Mouse (Mus musculus) right cerebral cortex, postnatal 25 days (tissue): Measurements from ENCODE around the gene A030014E15Rik.
"Not testable (repeated sequence)": the region's sequence is repeated elsewhere in the genome, so short reads cannot be mapped to it uniquely, and the experiment has no call there.

Experiments used
- DNase-seq: peaks from one replicate; pipeline ENCODE4 v3.0.0; 2022

A030014E15Rik gene

DNA sequence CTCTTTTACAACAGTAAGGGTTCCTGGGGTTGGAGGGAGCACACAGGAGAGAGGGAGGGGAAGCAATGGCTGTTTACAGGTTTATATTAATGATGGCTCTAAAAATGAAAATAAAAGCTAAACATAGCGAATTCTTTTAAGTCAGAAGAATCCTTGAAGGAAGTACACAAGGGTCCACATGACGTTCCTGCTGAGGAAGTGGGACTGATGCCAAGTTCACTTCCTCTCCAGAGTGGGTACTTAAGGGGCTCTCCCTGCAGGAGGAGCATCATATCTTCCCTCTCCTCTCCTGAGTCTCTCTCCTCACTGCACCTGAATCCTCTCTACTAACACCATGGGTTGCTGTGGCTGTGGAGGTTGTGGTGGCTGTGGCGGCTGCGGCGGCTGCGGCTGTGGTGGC, at the start of gene A030014E15Rik:
A030014E15Rik (plus strand) TSS at position 268 of the 400 bp plus-strand sequence.
- no peak for DNase-seq

DNA sequence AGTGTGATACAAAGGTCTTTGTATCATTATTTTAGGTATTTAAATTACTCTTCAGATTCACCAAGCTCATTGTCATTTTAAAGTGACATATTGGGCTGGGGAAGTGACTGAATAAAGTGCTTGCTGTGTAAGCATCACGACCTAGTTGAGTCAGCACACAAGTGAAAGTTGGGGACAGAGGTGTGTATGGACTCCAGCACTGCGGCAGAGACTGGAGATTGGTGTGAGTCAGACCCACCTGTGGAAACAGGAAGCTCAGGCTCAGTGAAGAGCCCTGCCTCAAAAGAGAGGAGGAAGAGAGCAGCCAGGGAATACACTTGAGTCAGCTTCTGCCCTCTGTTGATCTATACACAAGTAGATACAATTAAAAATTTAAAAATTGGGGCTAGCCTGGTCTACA, 45.5 kb upstream of the A030014E15Rik start:
- DNase-seq = no peak

DNA sequence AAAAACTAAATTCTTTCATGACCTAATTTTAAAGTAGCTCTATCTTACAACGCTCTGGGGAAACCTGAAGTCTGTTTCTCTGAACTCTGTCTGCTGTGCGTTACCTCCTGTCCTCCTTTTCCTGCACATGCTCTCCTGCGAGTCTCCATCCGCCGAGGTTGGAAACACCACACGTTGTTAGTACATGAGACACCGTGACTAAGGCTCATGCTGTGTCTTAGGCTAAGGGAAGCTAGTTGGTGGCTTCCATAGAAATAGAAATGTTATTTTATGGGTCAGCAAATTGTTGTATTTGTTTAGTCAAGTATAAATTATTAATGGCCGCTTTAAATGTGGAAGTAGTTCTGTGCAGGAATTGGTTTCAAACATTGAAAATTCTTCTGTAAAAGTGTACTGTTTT, 44.5 kb upstream of the A030014E15Rik start:
- no peak for DNase-seq

DNA sequence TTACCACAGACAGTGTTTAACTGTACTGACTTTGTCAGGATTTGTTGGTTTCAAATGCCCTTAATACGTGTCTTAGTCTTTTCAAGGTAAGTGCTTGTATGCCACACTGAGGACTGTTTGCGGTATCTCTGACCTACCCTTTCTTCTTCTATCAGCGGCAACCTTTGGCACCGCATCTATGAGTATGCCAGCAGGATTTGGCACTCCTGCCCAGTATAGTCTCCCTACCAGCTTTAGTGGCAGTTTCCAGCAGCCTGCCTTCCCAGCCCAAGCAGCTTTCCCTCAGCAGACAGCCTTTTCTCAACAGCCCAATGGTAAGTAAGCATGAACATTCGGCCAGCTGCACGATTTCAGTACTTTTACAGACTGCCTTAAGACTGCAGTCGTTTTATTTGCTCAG, 31.4 kb upstream of the A030014E15Rik start:
- no peak for DNase-seq

DNA sequence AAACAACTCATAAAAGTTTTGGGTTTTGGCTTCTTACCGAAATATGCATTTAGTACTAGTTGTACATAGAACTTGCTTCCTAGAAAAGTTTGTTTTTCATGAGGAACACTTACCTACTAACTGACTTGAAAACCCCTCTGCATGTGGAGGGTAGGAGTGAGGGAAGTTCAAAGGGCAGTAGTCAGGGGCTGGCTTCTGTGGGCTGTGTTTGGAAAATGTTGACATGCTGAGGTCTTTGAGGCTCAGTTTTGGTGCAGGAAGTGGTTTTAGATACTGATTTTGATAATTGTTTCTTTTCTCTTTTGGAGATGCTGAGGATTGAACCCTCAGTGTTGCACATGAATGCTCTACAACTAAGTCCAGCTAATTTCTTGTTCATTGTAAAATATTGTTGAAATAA, 24.1 kb upstream of the A030014E15Rik start:
- no peak for DNase-seq

DNA sequence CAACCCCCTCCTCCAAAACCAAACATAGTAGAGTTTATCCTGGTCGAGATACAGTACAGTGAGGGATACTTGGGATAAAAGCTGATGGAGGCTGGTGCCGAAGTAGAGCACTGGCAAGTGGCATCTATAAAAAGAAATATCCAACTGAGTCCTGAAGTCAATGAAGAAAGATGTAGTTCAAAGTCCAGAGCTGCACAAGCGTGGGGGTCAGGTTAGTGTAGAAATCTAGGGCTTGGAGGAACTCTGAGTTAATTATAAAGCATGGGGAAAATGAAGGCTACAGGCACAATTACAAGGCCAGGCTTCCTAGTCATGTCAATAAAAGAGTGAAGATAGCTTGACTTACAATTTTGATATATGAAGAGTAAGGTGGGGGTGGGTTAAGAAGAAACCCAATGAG, 23.5 kb upstream of the A030014E15Rik start:
- DNase-seq = no peak

DNA sequence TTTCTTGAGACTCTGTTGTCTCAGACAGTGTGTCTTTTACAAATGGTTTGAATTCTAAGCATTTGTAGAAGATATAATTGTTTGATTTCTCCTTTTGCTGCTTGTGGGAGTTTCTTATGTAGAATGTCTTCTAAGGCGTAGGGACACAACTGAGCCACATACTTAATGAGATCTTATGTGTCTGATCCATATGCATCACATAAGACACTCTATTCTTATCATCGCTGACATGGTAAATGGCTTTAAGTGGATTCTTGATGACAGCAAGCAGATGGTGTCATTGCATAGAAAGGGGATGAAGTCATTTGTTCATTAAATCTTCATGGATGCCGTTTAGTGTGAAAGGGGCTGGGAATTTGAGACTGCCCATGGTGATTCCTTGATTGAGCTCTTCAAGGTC, 18.8 kb upstream of the A030014E15Rik start:
- DNase-seq = no peak

DNA sequence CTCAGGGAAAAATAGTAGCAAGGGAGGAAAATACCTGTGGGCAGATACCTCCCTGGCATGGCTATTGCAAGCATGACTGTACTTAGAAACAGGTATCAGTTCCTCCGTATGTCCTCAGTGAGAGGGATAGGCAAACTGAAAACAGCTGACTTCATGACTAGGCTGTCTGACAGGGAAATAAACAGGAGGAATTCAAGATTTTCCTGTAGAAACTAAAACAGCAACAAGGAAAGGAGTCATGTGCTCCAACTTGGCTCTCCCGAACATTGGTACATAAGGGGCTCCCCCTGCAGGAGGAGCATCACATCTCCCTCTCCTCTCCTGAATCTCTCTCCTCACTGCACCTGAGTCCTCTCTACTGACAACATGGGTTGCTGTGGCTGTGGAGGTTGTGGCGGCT, 11.7 kb upstream of the A030014E15Rik start, which contains the start of gene A030005L19Rik:
A030005L19Rik (plus strand) TSS at position 301 of the 400 bp plus-strand sequence.
- DNase-seq = no peak

DNA sequence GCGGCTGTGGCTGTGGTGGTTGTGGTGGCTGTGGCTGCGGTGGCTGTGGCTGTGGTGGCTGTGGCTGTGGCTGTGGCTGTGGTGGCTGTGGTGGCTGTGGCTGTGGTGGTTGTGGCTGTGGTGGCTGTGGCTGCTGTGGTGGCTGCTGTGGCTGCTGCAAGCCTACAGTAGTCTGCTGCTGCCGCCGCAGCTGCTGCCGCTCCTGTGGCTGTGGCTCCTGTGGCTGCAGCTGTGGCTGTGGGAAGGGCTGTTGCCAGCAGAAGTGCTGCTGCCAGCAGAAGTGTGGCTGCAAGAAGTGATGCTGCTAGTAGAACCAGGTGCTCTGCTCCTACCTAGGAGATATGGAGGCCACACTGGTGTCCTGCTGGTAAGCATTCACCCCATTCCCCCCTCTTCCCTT, 11.3 kb upstream of the A030014E15Rik start:
- not testable (repeated sequence) for DNase-seq

DNA sequence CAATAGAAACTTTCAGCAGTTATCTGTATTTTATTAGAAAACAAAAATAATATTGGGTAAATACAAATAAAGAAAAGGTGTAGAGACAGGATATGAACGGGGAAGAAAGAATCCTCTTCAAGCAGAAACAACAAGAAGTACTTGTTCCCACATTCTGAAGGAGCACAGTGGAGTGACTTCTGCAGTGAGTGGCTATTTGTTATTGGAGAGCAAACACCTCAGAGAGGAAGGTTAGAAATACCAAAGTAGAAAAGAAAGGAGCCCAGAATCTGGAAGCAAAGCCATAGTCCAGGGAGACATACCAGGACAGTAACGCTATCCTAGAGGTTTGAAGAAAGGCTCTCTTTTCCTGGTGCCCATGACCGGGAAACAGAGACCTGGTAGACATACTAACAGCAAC, 5.8 kb downstream of the A030014E15Rik start:
- DNase-seq = not testable (repeated sequence)

DNA sequence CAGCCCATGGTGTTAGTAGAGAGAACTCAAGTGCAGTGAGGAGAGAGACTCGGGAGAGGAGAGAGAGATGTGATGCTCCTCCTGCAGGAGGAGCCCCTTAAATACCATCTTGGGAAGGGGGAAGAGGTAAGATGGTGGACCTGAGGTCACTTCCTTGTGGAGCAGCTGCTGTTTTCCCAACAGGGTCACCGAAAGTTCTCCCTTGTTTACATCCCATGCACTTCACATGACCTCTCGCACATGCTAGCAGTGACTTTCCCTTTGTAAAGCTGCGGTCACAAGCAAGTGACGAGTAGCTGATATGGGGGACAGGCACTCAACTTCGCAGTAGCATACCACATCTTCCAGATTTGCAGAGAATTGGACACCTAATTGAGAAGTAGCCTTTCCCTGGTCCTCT, 6.6 kb downstream of the A030014E15Rik start, which contains the start of gene Gm6217:
Gm6217 (minus strand) TSS at position 74 of the 400 bp plus-strand sequence.
- not testable (repeated sequence) for DNase-seq

DNA sequence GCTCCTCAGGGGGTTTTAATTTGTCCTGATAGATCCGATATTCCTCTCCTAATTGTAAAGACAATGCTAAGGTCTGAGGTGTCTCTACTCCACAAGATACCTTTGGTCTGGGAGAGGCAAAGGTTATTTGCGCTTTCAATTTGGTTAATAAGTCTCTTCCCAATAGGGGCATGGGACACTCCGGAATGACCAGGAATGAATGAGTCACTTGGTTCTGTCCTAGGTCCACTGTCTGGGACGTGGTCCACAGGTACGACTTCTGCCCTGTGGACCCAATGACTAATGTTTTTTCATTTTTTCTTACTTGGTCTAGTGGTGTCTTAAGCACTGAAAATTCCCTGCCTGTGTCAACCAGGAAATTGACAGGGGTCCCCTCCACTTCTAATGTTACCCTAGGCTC, 13.9 kb downstream of the A030014E15Rik start:
- no peak for DNase-seq

DNA sequence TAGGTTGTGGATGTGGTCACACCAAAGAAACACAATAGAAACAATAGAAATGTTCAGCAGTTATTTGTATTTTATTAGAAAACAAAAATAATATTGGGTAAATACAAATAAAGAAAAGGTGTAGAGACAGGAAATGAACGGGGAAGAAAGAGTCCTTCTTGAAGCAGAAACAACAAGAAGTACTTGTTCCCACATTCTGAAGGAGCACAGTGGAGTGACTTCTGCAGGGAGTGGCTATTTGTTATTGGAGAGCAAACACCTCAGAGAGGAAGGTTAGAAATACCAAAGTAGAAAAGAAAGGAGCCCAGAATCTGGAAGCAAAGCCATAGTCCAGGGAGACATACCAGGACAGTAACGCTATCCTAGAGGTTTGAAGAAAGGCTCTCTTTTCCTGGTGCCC, 17.8 kb downstream of the A030014E15Rik start:
- DNase-seq = not testable (repeated sequence)

DNA sequence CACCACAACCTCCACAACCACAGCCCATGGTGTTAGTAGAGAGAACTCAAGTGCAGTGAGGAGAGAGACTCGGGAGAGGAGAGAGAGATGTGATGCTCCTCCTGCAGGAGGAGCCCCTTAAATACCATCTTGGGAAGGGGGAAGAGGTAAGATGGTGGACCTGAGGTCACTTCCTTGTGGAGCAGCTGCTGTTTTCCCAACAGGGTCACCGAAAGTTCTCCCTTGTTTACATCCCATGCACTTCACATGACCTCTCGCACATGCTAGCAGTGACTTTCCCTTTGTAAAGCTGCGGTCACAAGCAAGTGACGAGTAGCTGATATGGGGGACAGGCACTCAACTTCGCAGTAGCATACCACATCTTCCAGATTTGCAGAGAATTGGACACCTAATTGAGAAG, 18.6 kb downstream of the A030014E15Rik start, which contains the start of gene A030003K21Rik:
A030003K21Rik (minus strand) TSS at position 94 of the 400 bp plus-strand sequence.
- not testable (repeated sequence) for DNase-seq

DNA sequence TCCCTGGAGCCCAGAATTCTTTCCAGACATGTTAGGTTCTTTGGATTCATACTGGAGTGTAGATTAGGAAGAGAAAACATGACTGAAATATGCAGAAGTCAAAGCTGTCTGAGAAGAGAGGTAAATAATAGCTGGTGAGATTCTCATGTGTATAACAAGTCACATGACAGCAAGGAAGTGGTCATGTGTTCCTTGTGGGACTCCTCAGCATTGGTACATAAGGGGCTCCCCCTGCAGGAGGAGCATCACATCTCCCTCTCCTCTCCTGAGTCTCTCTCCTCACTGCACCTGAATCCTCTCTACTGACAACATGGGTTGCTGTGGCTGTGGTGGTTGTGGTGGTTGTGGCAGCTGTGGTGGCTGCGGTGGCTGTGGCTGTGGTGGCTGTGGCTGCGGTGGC, 21.3 kb downstream of the A030014E15Rik start:
- not testable (repeated sequence) for DNase-seq

DNA sequence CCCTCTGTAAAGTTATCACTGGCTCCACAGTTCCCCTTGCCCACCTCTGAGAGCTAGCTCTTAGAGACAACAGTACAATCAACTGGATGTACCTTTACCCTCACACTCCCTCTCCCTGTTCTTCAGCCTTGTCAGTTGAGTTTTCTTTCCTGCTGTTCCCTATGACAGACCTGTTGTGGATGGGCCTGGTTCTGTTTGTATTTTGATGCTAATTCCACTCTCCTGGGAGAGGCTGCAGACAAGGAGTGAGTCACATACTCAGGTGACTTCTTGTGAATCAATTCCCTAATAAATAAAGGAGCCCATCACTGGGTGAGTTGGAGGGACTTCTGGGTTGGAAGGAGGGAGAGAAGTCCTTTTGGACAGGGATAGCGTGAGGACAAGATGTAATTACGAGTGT, 23.9 kb downstream of the A030014E15Rik start:
- DNase-seq = no peak

DNA sequence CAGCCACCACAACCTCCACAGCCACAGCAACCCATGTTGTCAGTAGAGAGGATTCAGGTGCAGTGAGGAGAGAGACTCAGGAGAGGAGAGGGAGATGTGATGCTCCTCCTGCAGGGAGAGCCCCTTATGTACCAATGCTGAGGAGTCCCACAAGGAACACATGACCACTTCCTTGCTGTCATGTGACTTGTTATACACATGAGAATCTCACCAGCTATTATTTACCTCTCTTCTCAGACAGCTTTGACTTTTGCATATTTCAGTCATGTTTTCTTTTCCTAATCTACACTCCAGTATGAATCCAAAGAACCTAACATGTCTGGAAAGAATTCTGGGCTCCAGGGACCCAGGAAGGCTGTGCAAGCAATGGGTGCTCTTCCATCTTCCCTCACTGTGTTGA, 31.2 kb downstream of the A030014E15Rik start, which contains the start of gene Gm7544:
Gm7544 (minus strand) TSS at position 101 of the 400 bp plus-strand sequence.
- not testable (repeated sequence) for DNase-seq

DNA sequence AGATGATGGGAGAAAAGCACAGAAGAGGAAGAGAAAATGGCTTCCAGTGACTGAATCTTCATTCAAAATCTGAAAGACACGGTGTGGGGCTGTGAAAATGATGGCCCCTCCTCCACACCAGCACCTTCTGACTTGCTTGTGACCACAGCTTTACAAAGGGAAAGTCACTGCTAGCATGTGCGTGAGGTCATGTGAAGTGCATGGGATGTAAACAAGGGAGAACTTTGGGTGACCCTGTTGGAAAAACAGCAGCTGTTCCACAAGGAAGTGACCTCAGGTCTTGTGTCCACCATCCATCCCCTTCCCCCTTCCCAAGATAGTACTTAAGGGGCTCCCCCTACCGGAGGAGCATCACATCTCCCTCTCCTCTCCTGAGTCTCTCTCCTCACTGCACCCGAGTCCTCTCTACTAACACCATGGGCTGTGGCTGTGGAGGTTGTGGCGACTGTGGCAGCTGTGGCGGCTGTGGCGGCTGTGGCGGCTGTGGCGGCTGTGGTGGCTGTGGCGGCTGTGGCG, 35.2 kb downstream of the A030014E15Rik start, which contains the start of gene Gm47955:
Gm47955 (plus strand) TSS at position 417 of the 516 bp plus-strand sequence.
- DNase-seq = no peak

DNA sequence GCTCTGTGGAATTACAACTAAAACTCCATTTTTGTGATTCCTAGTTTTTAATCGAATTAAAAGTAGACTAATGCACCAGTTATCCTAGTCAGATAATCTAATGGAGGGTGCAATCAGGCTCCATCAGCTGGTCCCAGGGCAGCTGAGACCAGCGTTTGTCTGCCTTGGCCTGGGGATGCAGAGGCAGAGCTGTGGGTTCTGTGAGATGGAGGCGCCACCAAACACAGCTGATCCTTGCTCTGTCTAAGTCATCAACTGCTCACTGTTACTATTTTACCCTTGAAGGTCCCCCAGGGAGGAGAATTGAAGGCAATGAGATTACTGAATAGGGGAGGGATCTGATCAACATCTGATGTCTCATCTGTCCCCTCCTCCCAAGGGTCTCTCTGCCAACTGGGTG, 41.7 kb downstream of the A030014E15Rik start:
- no peak for DNase-seq

DNA sequence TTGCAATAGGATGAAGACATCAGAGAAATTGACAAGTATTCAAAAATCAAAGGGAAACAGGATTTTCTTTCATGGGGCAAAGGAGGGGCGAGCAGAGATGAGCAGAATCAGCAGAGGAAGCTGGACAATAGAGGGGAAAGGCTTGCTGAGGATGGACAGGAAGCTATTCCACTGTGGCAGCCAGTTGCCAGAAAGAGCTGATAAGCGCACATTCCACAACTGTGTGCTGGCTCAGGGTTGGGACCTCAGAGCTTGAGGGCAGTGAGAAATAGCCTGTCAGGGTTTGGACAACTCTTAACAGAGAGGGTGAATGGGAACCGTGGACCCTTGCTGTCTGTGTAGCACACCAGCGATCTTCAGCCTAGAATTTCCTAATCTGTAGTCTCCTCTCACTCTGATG, 47.3 kb downstream of the A030014E15Rik start:
- no peak for DNase-seq

DNA sequence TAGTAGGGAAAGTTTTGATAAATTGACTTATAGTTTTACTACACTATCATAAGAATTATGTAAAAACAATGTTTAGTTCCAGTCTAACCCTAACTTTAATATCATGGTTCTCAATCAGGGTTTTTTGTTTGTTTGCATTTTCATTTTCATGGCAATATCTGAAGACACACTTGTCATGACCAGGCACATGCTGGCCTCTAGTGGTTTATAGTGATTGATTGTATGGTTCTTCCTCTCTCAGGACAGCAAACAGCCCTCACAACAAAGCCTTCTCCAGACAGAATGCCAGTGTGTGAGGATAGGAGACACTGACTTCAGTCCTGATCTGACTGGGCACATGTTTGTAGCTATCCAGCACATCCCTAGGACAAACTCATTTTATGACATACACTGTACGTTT, 48.5 kb downstream of the A030014E15Rik start:
- no peak for DNase-seq

DNA sequence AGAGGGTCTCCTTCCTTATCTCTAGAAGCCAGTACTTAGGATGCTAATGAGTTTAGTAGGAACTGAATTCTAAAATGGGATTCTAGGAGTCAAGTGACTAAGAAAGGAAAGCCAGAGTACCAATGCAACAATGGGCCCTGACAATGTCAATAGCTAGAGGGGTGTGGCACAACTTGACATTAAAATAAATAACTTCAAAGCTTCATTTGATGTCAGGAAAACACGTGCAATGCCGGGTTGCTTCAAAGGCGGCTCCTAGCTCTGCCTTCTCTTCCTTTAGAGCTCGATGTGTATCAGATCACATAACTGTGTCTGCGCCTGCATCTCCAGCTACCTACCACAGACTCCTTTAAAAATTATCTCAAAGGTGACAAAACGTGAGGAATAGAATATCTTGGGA, 49.2 kb downstream of the A030014E15Rik start:
- DNase-seq = no peak

DNA sequence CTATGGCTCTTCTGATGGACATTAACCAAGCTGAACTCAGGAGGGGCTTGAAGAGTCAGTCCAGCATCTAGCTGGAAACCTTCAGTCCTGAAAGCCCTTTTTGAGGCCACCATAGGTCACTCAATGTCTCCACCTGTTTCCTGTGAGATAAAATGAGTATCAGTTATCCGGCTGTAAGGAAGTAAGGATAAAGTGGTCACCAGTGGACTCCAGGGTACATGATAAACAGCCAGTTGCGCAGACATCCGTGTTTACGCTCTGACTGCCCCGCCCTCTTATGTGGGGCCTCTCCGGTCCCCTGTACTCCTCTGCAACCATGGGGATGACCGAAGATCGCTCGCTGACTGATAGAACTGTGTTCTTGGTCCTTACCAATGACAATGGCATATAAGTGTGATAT, 49.6 kb downstream of the A030014E15Rik start:
- no peak for DNase-seq
